Mouse (Mus musculus): ENCODE measurements at regions not wholly inside any gene's neighbourhood (a gene's known extent, or its start where the extent isn't known, plus 50 kb on each side); places are given as distances from the start of the nearest gene placed in this dataset.

- dilution Hi-C loops (cut with MboI; ENCODE audit: extremely low pct_ligation_motif_present, extremely low pct_unique_long_range_greater_than_20kb, low sequenced_read_pairs), result no loop called here
- no peak for DNase-seq (ENCODE audit: extremely low read depth)
- H3K79me2 ChIP-seq (replicated peaks; ENCODE audit: control insufficient read depth, extremely low read depth, insufficient read depth, poor library complexity, severe bottlenecking), result no peaks in the 10 kb centered on the region
These were observed 497.7 kb upstream of the Marcks start for GRCm38 (mm10) chr10:37636421-37636820.

GRCm38 (mm10) chr10:37630403-37630802 lies 491.7 kb upstream of the Marcks start:
- dilution Hi-C loops (cut with MboI; ENCODE audit: extremely low pct_ligation_motif_present, extremely low pct_unique_long_range_greater_than_20kb, low sequenced_read_pairs), result no loop called here
- Histone ChIP-seq H3K27me3 (replicated peaks) (no peaks in the 10 kb centered on the region), H3K27ac (ENCODE audit: insufficient read depth, low read depth) (no peak overlapping the region), H3K4me2 (ENCODE audit: insufficient read depth, low read depth, poor library complexity, severe bottlenecking) (no peak overlapping the region), H3K9ac (ENCODE audit: insufficient read depth, low read depth) (no peak overlapping the region), H3K4me3 (replicated peaks in 1 of 3; ENCODE audit: low read depth in 2 of 3, low read length in 2 of 3, poor library complexity in 1 of 3) (no peak overlapping the region), H3K79me2 (replicated peaks; ENCODE audit: control insufficient read depth, extremely low read depth, insufficient read depth, poor library complexity, severe bottlenecking) (no peaks in the 10 kb centered on the region), H3K36me3 (replicated peaks in 1 of 2; ENCODE audit: control insufficient read depth in 1 of 2, insufficient read depth in 1 of 2, low read length in 1 of 2) (no peaks in the 10 kb centered on the region), H3K4me1 (ENCODE audit: control insufficient read depth in 1 of 2, insufficient read depth in 2 of 2) (peaks cover 0 to 4% of the 10 kb centered on the region in 2 experiments; a peak in 2 of 4 replicates), H3K9me3 (replicated peaks; ENCODE audit: low read length) (no peaks in the 10 kb centered on the region)
- DNase-seq (ENCODE audit: extremely low read depth), result no peak
- in situ Hi-C loops (cut with MboI; ENCODE audit: low pct_ligation_motif_present, low pct_unique_long_range_greater_than_20kb, low sequenced_read_pairs), result no loop called here
- TF ChIP-seq USF1 (IDR thresholded peaks at IDR 0.05; ENCODE audit: low read depth, low read length), result no peak
- peak; percentile 48; the same call in 1 of the 2 replicates for TF ChIP-seq IRF4 (IDR thresholded peaks at IDR 0.05; ENCODE audit: low read depth, low read length)

More at GRCm38 (mm10) chr10:37636421-37636820, 497.7 kb upstream of the Marcks start:
- H3K27ac ChIP-seq (ENCODE audit: insufficient read depth, low read depth), result no peak overlapping the region
- H3K4me3 ChIP-seq (replicated peaks in 1 of 3; ENCODE audit: low read depth in 2 of 3, low read length in 2 of 3, poor library complexity in 1 of 3), result no peak overlapping the region
- no peak overlapping the region for H3K9ac ChIP-seq (ENCODE audit: insufficient read depth, low read depth)
- TF ChIP-seq CHD2 (IDR thresholded peaks at IDR 0.05; ENCODE audit: low read length) (no peak), MAZ (IDR thresholded peaks at IDR 0.05; ENCODE audit: low read depth, low read length) (no peak), PAX5 (IDR thresholded peaks at IDR 0.05; ENCODE audit: low read length) (no peak), HCFC1 (IDR thresholded peaks at IDR 0.05; ENCODE audit: low read depth, low read length) (no peak), ZC3H11A (IDR thresholded peaks at IDR 0.05; ENCODE audit: low read depth, low read length) (no peak), JUND (conservative IDR thresholded peaks at IDR 0.05; ENCODE audit: low read depth, low read length) (no peak), ZKSCAN1 (IDR thresholded peaks at IDR 0.05; ENCODE audit: borderline replicate concordance, low read depth, low read length) (no peak), ZMIZ1 (IDR thresholded peaks at IDR 0.05; ENCODE audit: low read depth, low read length) (no peak), BHLHE40 (IDR thresholded peaks at IDR 0.05; ENCODE audit: low read depth, low read length) (no peak), SMC3 (IDR thresholded peaks at IDR 0.05; ENCODE audit: low read depth, low read length) (no peak), CTCF (conservative IDR thresholded peaks at IDR 0.05 in 1 of 2, IDR thresholded peaks at IDR 0.05 in 1 of 2; ENCODE audit: low read depth in 2 of 2, low read length in 2 of 2) (no peak), EP300 (IDR thresholded peaks at IDR 0.05; ENCODE audit: low read length) (no peak), RAD21 (IDR thresholded peaks at IDR 0.05; ENCODE audit: low read depth, low read length) (no peak), USF2 (conservative IDR thresholded peaks at IDR 0.05; ENCODE audit: low read depth, low read length) (no peak), UBTF (IDR thresholded peaks at IDR 0.05; ENCODE audit: low read depth, low read length) (no peak), MXI1 (IDR thresholded peaks at IDR 0.05; ENCODE audit: low read depth, low read length) (no peak), RCOR1 (conservative IDR thresholded peaks at IDR 0.05; ENCODE audit: low read depth, low read length) (no peak)
- in situ Hi-C loops (cut with MboI; ENCODE audit: low pct_ligation_motif_present, low pct_unique_long_range_greater_than_20kb, low sequenced_read_pairs), result no loop called here
- H3K27me3 ChIP-seq (replicated peaks), result no peaks in the 10 kb centered on the region
- H3K9me3 ChIP-seq (replicated peaks; ENCODE audit: low read length), result no peaks in the 10 kb centered on the region
- H3K36me3 ChIP-seq (replicated peaks in 1 of 2; ENCODE audit: control insufficient read depth in 1 of 2, insufficient read depth in 1 of 2, low read length in 1 of 2), result no peaks in the 10 kb centered on the region
- no peaks in the 10 kb centered on the region for H3K4me1 ChIP-seq (ENCODE audit: control insufficient read depth in 1 of 2, insufficient read depth in 2 of 2)
- H3K4me2 ChIP-seq (ENCODE audit: insufficient read depth, low read depth, poor library complexity, severe bottlenecking), result no peak overlapping the region

All from CH12.LX (cell line).